Mouse (Mus musculus) MEL (cell line): ENCODE measurements around the gene Crybb1.

Experiments
- CTCF ChIP-seq, 3 experiments: IDR thresholded peaks in 2 of 3; conservative IDR thresholded peaks in 1 of 3; 2 replicates each; pipeline ENCODE4 v1.5.1; 2011 to 2012; ENCODE audit warnings: low read length in 3 of 3, low read depth in 2 of 3, mild to moderate bottlenecking in 2 of 3, improper control_type of control experiment in 1 of 3, inconsistent platforms in 1 of 3, mixed read lengths in 1 of 3, moderate library complexity in 1 of 3; ENCODE audit not compliant: control insufficient read depth in 1 of 3, insufficient read depth in 1 of 3, poor library complexity in 1 of 3, severe bottlenecking in 1 of 3
- ELF1 ChIP-seq: IDR thresholded peaks from 2 replicates; pipeline ENCODE4 v1.6.1; 2014; ENCODE audit warnings: low read depth, mild to moderate bottlenecking, inconsistent platforms, low read length, improper control_type of control experiment, moderate library complexity
- ETS1 ChIP-seq: IDR thresholded peaks from 2 replicates; pipeline ENCODE4 v1.6.1; 2012; ENCODE audit warnings: low read depth, mild to moderate bottlenecking, inconsistent platforms, low read length, improper control_type of control experiment, moderate library complexity
- HCFC1 ChIP-seq: IDR thresholded peaks from 2 replicates; pipeline ENCODE4 v1.6.1; 2012; ENCODE audit warnings: low read depth, mild to moderate bottlenecking, inconsistent platforms, low read length, improper control_type of control experiment, moderate library complexity
- MAFK ChIP-seq: IDR thresholded peaks from 2 replicates; pipeline ENCODE4 v1.6.1; 2011; ENCODE audit warnings: low read depth, mild to moderate bottlenecking, low read length, improper control_type of control experiment, borderline replicate concordance
- MAX ChIP-seq: IDR thresholded peaks from 2 replicates; pipeline ENCODE4 v1.6.1; 2011; ENCODE audit warnings: low read length, improper control_type of control experiment
- NRF1 ChIP-seq: IDR thresholded peaks from 2 replicates; pipeline ENCODE4 v1.6.1; 2014; ENCODE audit warnings: low read depth, mild to moderate bottlenecking, inconsistent platforms, low read length, improper control_type of control experiment, moderate library complexity; ENCODE audit not compliant: poor library complexity, insufficient read depth, severe bottlenecking
- POLR2A ChIP-seq, 2 experiments: IDR thresholded peaks; 2 replicates each; pipeline ENCODE4 v1.6.1; 2011 to 2012; ENCODE audit warnings: low read length in 2 of 2, mild to moderate bottlenecking in 2 of 2, control low read depth in 1 of 2, improper control_type of control experiment in 1 of 2, low read depth in 1 of 2, moderate library complexity in 1 of 2; ENCODE audit not compliant: control insufficient read depth in 1 of 2, insufficient read depth in 1 of 2, poor library complexity in 1 of 2
- POLR2AphosphoS2 ChIP-seq: IDR thresholded peaks from 2 replicates; pipeline ENCODE4 v1.6.1; 2011; ENCODE audit warnings: low read length, improper control_type of control experiment
- RAD21 ChIP-seq: IDR thresholded peaks from 2 replicates; pipeline ENCODE4 v1.6.1; 2011; ENCODE audit warnings: mild to moderate bottlenecking, low read depth, low read length, improper control_type of control experiment
- TBP ChIP-seq: IDR thresholded peaks from 2 replicates; pipeline ENCODE4 v1.8.0; 2011; ENCODE audit warnings: low read depth, low read length, improper control_type of control experiment
- UBTF ChIP-seq: IDR thresholded peaks from 2 replicates; pipeline ENCODE4 v1.6.1; 2012; ENCODE audit warnings: low read depth, mild to moderate bottlenecking, inconsistent platforms, low read length, improper control_type of control experiment, moderate library complexity, borderline replicate concordance; ENCODE audit not compliant: insufficient read depth
- ZNF384 ChIP-seq: IDR thresholded peaks from 2 replicates; pipeline ENCODE4 v1.6.1; 2012; ENCODE audit warnings: low read depth, mild to moderate bottlenecking, inconsistent platforms, low read length, improper control_type of control experiment

GRCm38 (mm10) chr5:112296404-112297181 lies 41.0 kb downstream of the Crybb1 start:
- no peak for TF ChIP-seq POLR2AphosphoS2
- TF ChIP-seq ELF1, result no peak
- TF ChIP-seq CTCF (IDR thresholded peaks at IDR 0.05 in 2 of 3, conservative IDR thresholded peaks at IDR 0.05 in 1 of 3; ENCODE audit: control insufficient read depth in 1 of 3, insufficient read depth in 1 of 3, low read depth in 2 of 3, low read length in 3 of 3, poor library complexity in 1 of 3, severe bottlenecking in 1 of 3), result no peak
- no peak for TF ChIP-seq POLR2A (IDR thresholded peaks at IDR 0.05; ENCODE audit: control insufficient read depth in 1 of 2, insufficient read depth in 1 of 2, low read depth in 1 of 2, low read length in 2 of 2, poor library complexity in 1 of 2)
- no peak for TF ChIP-seq ETS1
- no peak for TF ChIP-seq UBTF
- no peak for TF ChIP-seq HCFC1
- TF ChIP-seq MAX, result peak; percentile 60; the same call in 1 of the 2 replicates
- TF ChIP-seq RAD21, result no peak
- TF ChIP-seq ZNF384, result no peak
- TF ChIP-seq MAFK, result no peak
- no peak for TF ChIP-seq NRF1
- no peak for TF ChIP-seq TBP
